Mouse (Mus musculus): ENCODE data around the gene Ing1. TPM values are rescaled to one million over a fixed set of nuclear protein-coding genes. Genes with fewer than 3 reads are reported as not detected.

The Ing1 gene
- polyA plus RNA-seq (2015; fragmentation: Nextera tagmentation; extraction: Ambion mirVana): 36.4 and 38.3 TPM in 2 replicates

- peak; percentile 78 for ATAC-seq (ENCODE audit: insufficient number of reproducible peaks, insufficient read depth, low FRiP score, low TSS enrichment, low read depth)
- H3K4me1 ChIP-seq: peaks cover 26% of the 10 kb centered on the region
- under 1% methylated on average over 51 of the region's 52 CpGs for WGBS
Measured at GRCm38 (mm10) chr8:11554799-11555719, at the start of gene Ing1. Gene Ing1 (plus strand): TSS chr8:11555571.

GRCm38 (mm10) chr8:11506074-11506473 is 49.3 kb upstream of the Ing1 start:
- Histone ChIP-seq H3K9ac (no peak overlapping the region), H3K4me2 (no peak overlapping the region), H3K4me3 (no peak overlapping the region), H3K36me3 (peaks cover 87% of the 10 kb centered on the region), H3K9me3 (no peaks in the 10 kb centered on the region), H3K4me1 (peaks cover 12% of the 10 kb centered on the region; the same call in 1 of the 2 replicates), H3K27ac (no peak overlapping the region), H3K27me3 (no peaks in the 10 kb centered on the region)
- no peak for ATAC-seq (ENCODE audit: insufficient number of reproducible peaks, insufficient read depth, low FRiP score, low TSS enrichment, low read depth)
- WGBS: 81% methylated on average over 14 of the region's 14 CpGs

More at GRCm38 (mm10) chr8:11554799-11555719, at the start of gene Ing1:
- Histone ChIP-seq H3K36me3 (no peaks in the 10 kb centered on the region), H3K4me3 (peak within 1 kb of the TSS; percentile 95), H3K27me3 (no peaks in the 10 kb centered on the region), H3K27ac (peak within 1 kb of the TSS; percentile 99), H3K4me2 (peak within 1 kb of the TSS; percentile 73), H3K9me3 (no peaks in the 10 kb centered on the region), H3K9ac (peak within 1 kb of the TSS; percentile 95)

GRCm38 (mm10) chr8:11506802-11507201 is 48.6 kb upstream of the Ing1 start:
- WGBS: 71% methylated on average over 6 of the region's 6 CpGs
- Histone ChIP-seq H3K27ac (no peak overlapping the region), H3K4me1 (peaks cover 12% of the 10 kb centered on the region; the same call in 1 of the 2 replicates), H3K4me2 (no peak overlapping the region), H3K27me3 (no peaks in the 10 kb centered on the region), H3K36me3 (peaks cover 94% of the 10 kb centered on the region), H3K9ac (no peak overlapping the region), H3K4me3 (no peak overlapping the region), H3K9me3 (no peaks in the 10 kb centered on the region)
- ATAC-seq (ENCODE audit: insufficient number of reproducible peaks, insufficient read depth, low FRiP score, low TSS enrichment, low read depth): no peak

- Histone ChIP-seq H3K9me3 (no peaks in the 10 kb centered on the region), H3K27ac (no peak overlapping the region), H3K4me2 (no peak overlapping the region), H3K27me3 (no peaks in the 10 kb centered on the region), H3K4me1 (peaks cover 12% of the 10 kb centered on the region; the same call in 1 of the 2 replicates), H3K9ac (no peak overlapping the region), H3K36me3 (peaks cover 97% of the 10 kb centered on the region), H3K4me3 (no peak overlapping the region)
- ATAC-seq (ENCODE audit: insufficient number of reproducible peaks, insufficient read depth, low FRiP score, low TSS enrichment, low read depth): no peak
- WGBS: 78% methylated on average over 10 of the region's 10 CpGs
Measured at GRCm38 (mm10) chr8:11508880-11509279, 46.5 kb upstream of the Ing1 start.

GRCm38 (mm10) chr8:11510971-11511370 is 44.4 kb upstream of the Ing1 start:
- 85% methylated on average over 5 of the region's 5 CpGs for WGBS
- peaks cover 97% of the 10 kb centered on the region for H3K36me3 ChIP-seq
- no peaks in the 10 kb centered on the region for H3K27me3 ChIP-seq

GRCm38 (mm10) chr8:11512711-11513110 is 42.7 kb upstream of the Ing1 start:
- no peaks in the 10 kb centered on the region for H3K9me3 ChIP-seq
- no peaks in the 10 kb centered on the region for H3K27me3 ChIP-seq
- no peak overlapping the region for H3K9ac ChIP-seq
- H3K27ac ChIP-seq: no peak overlapping the region
- H3K36me3 ChIP-seq: peaks cover 96% of the 10 kb centered on the region
- 87% methylated on average over 9 of the region's 9 CpGs for WGBS
- peaks cover 9% of the 10 kb centered on the region; the same call in 1 of the 2 replicates for H3K4me1 ChIP-seq
- H3K4me2 ChIP-seq: no peak overlapping the region
- no peak for ATAC-seq (ENCODE audit: insufficient number of reproducible peaks, insufficient read depth, low FRiP score, low TSS enrichment, low read depth)
- H3K4me3 ChIP-seq: no peak overlapping the region

More at GRCm38 (mm10) chr8:11510971-11511370, 44.4 kb upstream of the Ing1 start:
- H3K9ac ChIP-seq: no peak overlapping the region
- H3K27ac ChIP-seq: no peak overlapping the region
- no peaks in the 10 kb centered on the region for H3K9me3 ChIP-seq
- ATAC-seq (ENCODE audit: insufficient number of reproducible peaks, insufficient read depth, low FRiP score, low TSS enrichment, low read depth): no peak
- peaks cover 12% of the 10 kb centered on the region; the same call in 1 of the 2 replicates for H3K4me1 ChIP-seq
- H3K4me2 ChIP-seq: no peak overlapping the region
- no peak overlapping the region for H3K4me3 ChIP-seq

GRCm38 (mm10) chr8:11513247-11513646 is 42.1 kb upstream of the Ing1 start:
- H3K36me3 ChIP-seq: peaks cover 96% of the 10 kb centered on the region
- no peak for ATAC-seq (ENCODE audit: insufficient number of reproducible peaks, insufficient read depth, low FRiP score, low TSS enrichment, low read depth)
- no peak overlapping the region for H3K9ac ChIP-seq
- WGBS: 92% methylated on average over 5 of the region's 5 CpGs
- H3K27me3 ChIP-seq: no peaks in the 10 kb centered on the region
- no peak overlapping the region for H3K27ac ChIP-seq
- no peak overlapping the region for H3K4me2 ChIP-seq
- H3K4me1 ChIP-seq: 0 out of 2 replicates have a peak, but pooled peaks cover 5% of the 10 kb centered on the region
- no peaks in the 10 kb centered on the region for H3K9me3 ChIP-seq
- no peak overlapping the region for H3K4me3 ChIP-seq

GRCm38 (mm10) chr8:11516292-11516691 is 39.1 kb upstream of the Ing1 start:
- Histone ChIP-seq H3K4me1 (no peaks in the 10 kb centered on the region), H3K9me3 (no peaks in the 10 kb centered on the region), H3K9ac (no peak overlapping the region), H3K36me3 (peaks cover 88% of the 10 kb centered on the region), H3K4me3 (no peak overlapping the region), H3K27me3 (no peaks in the 10 kb centered on the region), H3K27ac (no peak overlapping the region), H3K4me2 (no peak overlapping the region)
- WGBS: 91% methylated on average over 9 of the region's 9 CpGs
- no peak for ATAC-seq (ENCODE audit: insufficient number of reproducible peaks, insufficient read depth, low FRiP score, low TSS enrichment, low read depth)

- H3K27me3 ChIP-seq: no peaks in the 10 kb centered on the region
- H3K36me3 ChIP-seq: peaks cover 88% of the 10 kb centered on the region
- H3K9ac ChIP-seq: no peak overlapping the region
- no peaks in the 10 kb centered on the region for H3K9me3 ChIP-seq
- 85% methylated on average over 16 of the region's 16 CpGs for WGBS
- H3K4me2 ChIP-seq: no peak overlapping the region
- H3K4me1 ChIP-seq: no peaks in the 10 kb centered on the region
- H3K27ac ChIP-seq: no peak overlapping the region
- no peak overlapping the region for H3K4me3 ChIP-seq
- no peak for ATAC-seq (ENCODE audit: insufficient number of reproducible peaks, insufficient read depth, low FRiP score, low TSS enrichment, low read depth)
Measured at GRCm38 (mm10) chr8:11517366-11518055, 37.9 kb upstream of the Ing1 start.

- H3K9me3 ChIP-seq: no peaks in the 10 kb centered on the region
- WGBS: 91% methylated on average over 6 of the region's 6 CpGs
- no peaks in the 10 kb centered on the region for H3K4me1 ChIP-seq
- H3K9ac ChIP-seq: no peak overlapping the region
- no peak overlapping the region for H3K4me3 ChIP-seq
- peaks cover 85% of the 10 kb centered on the region for H3K36me3 ChIP-seq
- no peaks in the 10 kb centered on the region for H3K27me3 ChIP-seq
- ATAC-seq (ENCODE audit: insufficient number of reproducible peaks, insufficient read depth, low FRiP score, low TSS enrichment, low read depth): no peak
- no peak overlapping the region for H3K27ac ChIP-seq
- no peak overlapping the region for H3K4me2 ChIP-seq
Measured at GRCm38 (mm10) chr8:11518056-11518396, 37.3 kb upstream of the Ing1 start.

GRCm38 (mm10) chr8:11518676-11519075 is 36.7 kb upstream of the Ing1 start:
- no peaks in the 10 kb centered on the region for H3K4me1 ChIP-seq
- WGBS: 87% methylated on average over 11 of the region's 11 CpGs
- H3K4me2 ChIP-seq: no peak overlapping the region
- H3K27me3 ChIP-seq: no peaks in the 10 kb centered on the region
- H3K4me3 ChIP-seq: no peak overlapping the region
- no peak for ATAC-seq (ENCODE audit: insufficient number of reproducible peaks, insufficient read depth, low FRiP score, low TSS enrichment, low read depth)
- no peak overlapping the region for H3K27ac ChIP-seq
- peaks cover 80% of the 10 kb centered on the region for H3K36me3 ChIP-seq
- no peak overlapping the region for H3K9ac ChIP-seq
- no peaks in the 10 kb centered on the region for H3K9me3 ChIP-seq

All from embryonic facial prominence, embryonic 13.5 days (tissue).